In the genomic region with DNA sequence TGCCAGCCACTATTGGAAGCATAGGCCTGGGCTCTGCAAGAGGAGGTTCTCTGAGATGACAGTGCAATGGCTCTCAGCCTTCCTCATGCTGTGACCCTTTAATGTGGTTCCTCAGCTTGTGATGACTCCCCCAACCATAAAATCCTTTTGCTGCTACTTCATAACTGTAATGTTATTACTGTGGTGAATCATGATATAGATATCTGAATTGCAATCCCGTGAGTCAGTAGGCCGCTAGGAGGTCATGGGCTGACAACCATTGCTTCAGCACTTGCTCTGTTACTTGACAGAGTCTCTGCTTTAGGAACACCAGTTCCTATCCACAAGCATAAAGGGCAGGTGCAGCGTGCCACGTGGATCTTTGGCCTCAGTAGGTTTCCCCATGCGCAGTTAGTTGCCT, we compare ENCODE assay signal across 19 mouse cellular contexts.
DNase-seq lines count a peak whose midpoint lies in the region; ATAC-seq and TF ChIP-seq lines count a peak whose summit lies in the region.
"Had no signal": no experiment of that assay in that cellular context is flagged by ENCODE, and none has a peak within 500 bp of the region (broad histone marks: within the 10 kb centered on the region; RNA-seq: fewer than 3 reads in every experiment).

No protein-coding gene starts in this region.

- ATAC-seq in hindbrain, embryonic 16.5 days, result no peak
- ATAC-seq in heart, embryonic 11.5 days (replicated peaks; ENCODE audit: insufficient number of reproducible peaks, low FRiP score, low TSS enrichment), result no peak
- ATAC-seq: intestine, embryonic 15.5 days; liver, postnatal 0 days; lung, postnatal 0 days; midbrain, embryonic 16.5 days had no signal

- H3K9ac ChIP-seq in hindbrain, embryonic 16.5 days (ENCODE audit: low read depth, low read length), result no peak overlapping the region
- no peak overlapping the region for H3K9ac ChIP-seq in heart, embryonic 11.5 days (ENCODE audit: low read depth, low read length)
- H3K9ac ChIP-seq: hindbrain, embryonic 15.5 days; intestine, embryonic 15.5 days; liver, postnatal 0 days; stomach, embryonic 15.5 days had no signal

- no peak for TF ChIP-seq CTCF in testis, adult 2 months (IDR thresholded peaks at IDR 0.05; ENCODE audit: control insufficient read depth, insufficient read depth, insufficient replicate concordance, low read depth, low read length)

- peak overlapping the region; percentile 84 for H3K4me3 ChIP-seq in testis, adult 2 months (ENCODE audit: control insufficient read depth, low read depth, low read length)
- 0 out of 2 replicates have a peak overlapping the region, but pooled peaks have one; percentile 9 for H3K4me3 ChIP-seq in embryonic facial prominence, embryonic 10.5 days
- H3K4me3 ChIP-seq in limb, embryonic 10.5 days, result no peak overlapping the region
- H3K4me3 ChIP-seq in hindbrain, embryonic 16.5 days (ENCODE audit: low read length), result no peak overlapping the region
- no peak overlapping the region for H3K4me3 ChIP-seq in heart, embryonic 11.5 days (ENCODE audit: low read depth, low read length)
- H3K4me3 ChIP-seq: heart, embryonic 10.5 days; hindbrain, embryonic 15.5 days; intestine, embryonic 15.5 days; midbrain, embryonic 10.5 days; stomach, embryonic 15.5 days had no signal

- no peak overlapping the region for H3K4me2 ChIP-seq in hindbrain, embryonic 16.5 days (ENCODE audit: low read length)
- no peak overlapping the region for H3K4me2 ChIP-seq in heart, embryonic 11.5 days
- H3K4me2 ChIP-seq: hindbrain, embryonic 15.5 days; intestine, embryonic 15.5 days; liver, embryonic 11.5 days; stomach, embryonic 15.5 days had no signal

- DNase-seq in testis, postnatal 10 days (ENCODE audit: low spot score), result no peak
- no peak for DNase-seq in embryonic facial prominence, embryonic 10.5 days (ENCODE audit: low spot score)
- no peak for DNase-seq in limb, embryonic 10.5 days (ENCODE audit: low spot score)
- no peak for DNase-seq in gastrocnemius, postnatal 14 days
- DNase-seq: adrenal gland, adult 2 months; cerebellum, adult 2 months; cerebellum, postnatal 25 days; liver, postnatal 0 days had no signal

- 42% methylated on average over 5 of the region's 5 CpGs for WGBS in embryonic facial prominence, embryonic 10.5 days
- 50% methylated on average over 5 of the region's 5 CpGs for WGBS in limb, embryonic 10.5 days
- 61% methylated on average over 5 of the region's 5 CpGs for WGBS in hindbrain, embryonic 16.5 days
- 50% methylated on average over 5 of the region's 5 CpGs for WGBS in heart, embryonic 11.5 days (ENCODE audit: insufficient replicate concordance)

- no peaks in the 10 kb centered on the region for H3K27me3 ChIP-seq in testis, adult 2 months (ENCODE audit: control insufficient read depth, insufficient read depth, low read length)
- H3K27me3 ChIP-seq in embryonic facial prominence, embryonic 10.5 days (replicated peaks; ENCODE audit: low read depth, poor library complexity, severe bottlenecking), result no peaks in the 10 kb centered on the region
- no peaks in the 10 kb centered on the region for H3K27me3 ChIP-seq in limb, embryonic 10.5 days (ENCODE audit: low read depth, poor library complexity, severe bottlenecking)
- no peaks in the 10 kb centered on the region for H3K27me3 ChIP-seq in hindbrain, embryonic 16.5 days (replicated peaks; ENCODE audit: control insufficient read depth, insufficient read depth, low read length)
- H3K27me3 ChIP-seq in heart, embryonic 11.5 days (ENCODE audit: control insufficient read depth, insufficient read depth, low read length), result no peaks in the 10 kb centered on the region
- H3K27me3 ChIP-seq: hindbrain, embryonic 15.5 days; intestine, embryonic 15.5 days; stomach, embryonic 15.5 days had no signal

- no peaks in the 10 kb centered on the region for H3K36me3 ChIP-seq in testis, adult 2 months (ENCODE audit: control insufficient read depth, insufficient read depth, low read length)
- H3K36me3 ChIP-seq in embryonic facial prominence, embryonic 10.5 days (replicated peaks), result no peaks in the 10 kb centered on the region
- no peaks in the 10 kb centered on the region for H3K36me3 ChIP-seq in limb, embryonic 10.5 days
- no peaks in the 10 kb centered on the region for H3K36me3 ChIP-seq in hindbrain, embryonic 16.5 days (ENCODE audit: control insufficient read depth, insufficient read depth, low read length)
- H3K36me3 ChIP-seq in heart, embryonic 11.5 days (ENCODE audit: control insufficient read depth, insufficient read depth, low read length), result no peaks in the 10 kb centered on the region
- H3K36me3 ChIP-seq: heart, embryonic 10.5 days; hindbrain, embryonic 15.5 days; intestine, embryonic 15.5 days; midbrain, embryonic 10.5 days; stomach, embryonic 15.5 days had no signal

- intact Hi-C loops in gastrocnemius, postnatal 14 days (cut with DNase I; ENCODE audit: low total_unique reads), result no loop called here

- no peak overlapping the region for H3K27ac ChIP-seq in testis, adult 2 months (ENCODE audit: control insufficient read depth, insufficient read depth, low read depth, low read length)
- peak overlapping the region; percentile 65; the same call in 1 of the 2 replicates for H3K27ac ChIP-seq in embryonic facial prominence, embryonic 10.5 days (replicated peaks)
- H3K27ac ChIP-seq in limb, embryonic 10.5 days, result peak overlapping the region; percentile 59; the same call in 1 of the 2 replicates
- no peak overlapping the region for H3K27ac ChIP-seq in hindbrain, embryonic 16.5 days (ENCODE audit: low read depth, low read length)
- no peak overlapping the region for H3K27ac ChIP-seq in heart, embryonic 11.5 days (ENCODE audit: low read depth, low read length)
- H3K27ac ChIP-seq: heart, embryonic 10.5 days; hindbrain, embryonic 15.5 days; intestine, embryonic 15.5 days; midbrain, embryonic 10.5 days; stomach, embryonic 15.5 days had no signal

- no peaks in the 10 kb centered on the region for H3K9me3 ChIP-seq in embryonic facial prominence, embryonic 10.5 days
- H3K9me3 ChIP-seq in limb, embryonic 10.5 days (replicated peaks), result no peaks in the 10 kb centered on the region
- H3K9me3 ChIP-seq in hindbrain, embryonic 16.5 days (ENCODE audit: control insufficient read depth, low read length), result no peaks in the 10 kb centered on the region
- no peaks in the 10 kb centered on the region for H3K9me3 ChIP-seq in heart, embryonic 11.5 days (replicated peaks; ENCODE audit: control insufficient read depth, low read length)
- H3K9me3 ChIP-seq: heart, embryonic 10.5 days; hindbrain, embryonic 15.5 days; intestine, embryonic 15.5 days; midbrain, embryonic 10.5 days; stomach, embryonic 15.5 days had no signal

- TF ChIP-seq POLR2A in testis, adult 2 months (IDR thresholded peaks at IDR 0.05; ENCODE audit: control insufficient read depth, low read depth, low read length), result no peak

- no peaks in the 10 kb centered on the region for H3K4me1 ChIP-seq in testis, adult 2 months (ENCODE audit: control insufficient read depth, insufficient read depth, low read length)
- peaks cover 49% of the 10 kb centered on the region for H3K4me1 ChIP-seq in embryonic facial prominence, embryonic 10.5 days
- peaks cover 30% of the 10 kb centered on the region for H3K4me1 ChIP-seq in limb, embryonic 10.5 days
- H3K4me1 ChIP-seq in hindbrain, embryonic 16.5 days (ENCODE audit: control insufficient read depth, insufficient read depth, low read depth, low read length), result no peaks in the 10 kb centered on the region
- H3K4me1 ChIP-seq in heart, embryonic 11.5 days (ENCODE audit: control insufficient read depth, insufficient read depth, low read length), result peaks cover 22% of the 10 kb centered on the region
- H3K4me1 ChIP-seq: hindbrain, embryonic 15.5 days had no signal

Comparison
In these comparisons a context has a peak if more than half of its experiments do, and no peak if none do; other contexts are left out.
1. H3K27ac ChIP-seq: peak in embryonic facial prominence, embryonic 10.5 days (single experiment) and limb, embryonic 10.5 days (single experiment); none in testis, adult 2 months (single experiment), hindbrain, embryonic 16.5 days (single experiment) and heart, embryonic 11.5 days (single experiment).
2. H3K4me3 ChIP-seq: peak in testis, adult 2 months (single experiment) and embryonic facial prominence, embryonic 10.5 days (single experiment); none in limb, embryonic 10.5 days (single experiment), hindbrain, embryonic 16.5 days (single experiment) and heart, embryonic 11.5 days (single experiment).